Mouse (Mus musculus): Measurements from ENCODE around the gene Pfn3. TPM values are rescaled to one million over a fixed set of nuclear protein-coding genes. Genes with fewer than 3 reads are reported as not detected.

Gene Pfn3
- total RNA-seq (2014; rRNA removed) (0.71 TPM in 1 of 2 replicates, not detected in the other), polyA plus RNA-seq (2015; fragmentation: Nextera tagmentation; extraction: Ambion mirVana) (1.5 and 1.6 TPM in 2 replicates)

GRCm38 (mm10) chr13:55414743-55415380 lies at the start of gene Pfn3:
Gene Pfn3, minus strand, starts transcription at chr13:55415232.
- H3K36me3 ChIP-seq (ENCODE audit: insufficient read depth, low read length), result no peaks in the 10 kb centered on the region
- H3K4me1 ChIP-seq (ENCODE audit: insufficient read depth, low read length), result no peaks in the 10 kb centered on the region
- peak; percentile 36 for ATAC-seq (ENCODE audit: low FRiP score)
- no peak within 1 kb of the TSS for H3K27ac ChIP-seq (ENCODE audit: low read depth, low read length)
- no peak for TF ChIP-seq CTCF (IDR thresholded peaks at IDR 0.05)
- peak within 1 kb of the TSS; percentile 57 for H3K4me2 ChIP-seq (ENCODE audit: low read depth, low read length, poor library complexity, severe bottlenecking)
- DNase-seq (ENCODE audit: low spot score), result peak; percentile 78
- H3K27me3 ChIP-seq (ENCODE audit: insufficient read depth, low read length), result peaks cover 15% of the 10 kb centered on the region
- peak within 1 kb of the TSS; percentile 40 for H3K4me3 ChIP-seq (ENCODE audit: low read depth, low read length)
- WGBS, result 13% methylated on average over 41 of the region's 41 CpGs
- peak within 1 kb of the TSS; percentile 55 for H3K9ac ChIP-seq (replicated peaks; ENCODE audit: low read length, poor library complexity, severe bottlenecking)
- H3K9me3 ChIP-seq (ENCODE audit: low read length), result no peaks in the 10 kb centered on the region

- peak within 1 kb of the TSS; percentile 95 for H3K9ac ChIP-seq (replicated peaks; ENCODE audit: low read length, poor library complexity, severe bottlenecking)
- TF ChIP-seq CTCF (IDR thresholded peaks at IDR 0.05), result no peak
- peaks cover 10% of the 10 kb centered on the region; the same call in 1 of the 2 replicates for H3K36me3 ChIP-seq (ENCODE audit: insufficient read depth, low read length)
- peak within 1 kb of the TSS; percentile 84 for H3K4me2 ChIP-seq (ENCODE audit: low read depth, low read length, poor library complexity, severe bottlenecking)
- under 1% methylated on average over 61 of the region's 84 CpGs for WGBS
- ATAC-seq (ENCODE audit: low FRiP score), result peak; percentile 77
- peak within 1 kb of the TSS; percentile 98 for H3K27ac ChIP-seq (ENCODE audit: low read depth, low read length)
- H3K27me3 ChIP-seq (ENCODE audit: insufficient read depth, low read length), result no peaks in the 10 kb centered on the region
- H3K4me1 ChIP-seq (ENCODE audit: insufficient read depth, low read length), result peaks cover 18% of the 10 kb centered on the region; the same call in 1 of the 2 replicates
- peak; percentile 88 for DNase-seq (ENCODE audit: low spot score)
- H3K4me3 ChIP-seq (ENCODE audit: low read depth, low read length), result peak within 1 kb of the TSS; percentile 85
- H3K9me3 ChIP-seq (ENCODE audit: low read length), result no peaks in the 10 kb centered on the region
These were observed 49.2 kb upstream of the Pfn3 start, which contains the start of gene Prr7 for GRCm38 (mm10) chr13:55464027-55464884. Gene Prr7, plus strand, starts transcription at chr13:55464267.

DNA sequence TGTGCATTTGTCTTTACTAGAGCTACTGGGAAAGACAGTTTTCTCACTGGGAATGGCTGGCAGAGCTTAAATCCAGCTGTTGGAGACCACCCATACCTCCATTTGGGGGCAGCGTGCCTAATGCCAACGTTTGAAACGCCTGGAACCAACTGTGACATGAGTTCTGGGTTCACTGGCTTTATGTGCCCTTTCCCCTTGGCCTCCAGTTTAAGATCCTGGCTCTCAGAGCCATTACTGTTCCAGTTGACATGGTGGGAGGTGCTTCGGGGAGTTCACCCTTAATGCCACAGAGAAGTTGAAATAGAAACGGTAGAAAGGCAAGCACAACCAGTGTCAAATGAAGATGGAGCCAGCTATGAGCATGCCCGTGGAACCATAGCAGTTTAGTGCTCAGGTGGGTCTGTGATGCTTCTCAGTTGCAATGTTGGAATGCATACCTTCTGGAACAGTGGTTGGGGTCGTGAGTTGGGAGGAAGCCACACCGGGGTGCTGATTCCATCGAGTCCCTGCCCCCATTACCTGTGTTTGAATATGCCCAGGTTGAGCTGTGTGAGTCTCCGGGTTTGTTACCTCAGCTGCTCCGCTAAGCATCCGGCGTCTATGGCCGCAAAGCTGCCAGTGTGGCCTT lies 48.5 kb upstream of the Pfn3 start:
- Histone ChIP-seq H3K9me3 (ENCODE audit: low read length) (no peaks in the 10 kb centered on the region), H3K4me2 (ENCODE audit: low read depth, low read length, poor library complexity, severe bottlenecking) (peak overlapping the region; percentile 84), H3K36me3 (ENCODE audit: insufficient read depth, low read length) (peaks cover 16% of the 10 kb centered on the region), H3K27ac (ENCODE audit: low read depth, low read length) (peak overlapping the region; percentile 98), H3K27me3 (ENCODE audit: insufficient read depth, low read length) (no peaks in the 10 kb centered on the region), H3K4me1 (ENCODE audit: insufficient read depth, low read length) (peaks cover 17% of the 10 kb centered on the region; the same call in 1 of the 2 replicates), H3K9ac (replicated peaks; ENCODE audit: low read length, poor library complexity, severe bottlenecking) (peak overlapping the region; percentile 95), H3K4me3 (ENCODE audit: low read depth, low read length) (peak overlapping the region; percentile 85)
- WGBS, result 8% methylated on average over 14 of the region's 14 CpGs
- TF ChIP-seq CTCF (IDR thresholded peaks at IDR 0.05), result no peak
- peak; percentile 39; the same call in 1 of the 2 replicates for ATAC-seq (ENCODE audit: low FRiP score)
- no peak for DNase-seq (ENCODE audit: low spot score)

- 65% methylated on average over 2 of the region's 2 CpGs for WGBS
- no peaks in the 10 kb centered on the region for H3K9me3 ChIP-seq (ENCODE audit: low read length)
- H3K9ac ChIP-seq (replicated peaks; ENCODE audit: low read length, poor library complexity, severe bottlenecking), result no peak overlapping the region
- H3K27ac ChIP-seq (ENCODE audit: low read depth, low read length), result peak overlapping the region; percentile 98; the same call in 1 of the 2 replicates
- H3K4me3 ChIP-seq (ENCODE audit: low read depth, low read length), result 0 out of 2 replicates have a peak overlapping the region, but pooled peaks have one; percentile 85
- H3K4me1 ChIP-seq (ENCODE audit: insufficient read depth, low read length), result peaks cover 17% of the 10 kb centered on the region; the same call in 1 of the 2 replicates
- H3K27me3 ChIP-seq (ENCODE audit: insufficient read depth, low read length), result no peaks in the 10 kb centered on the region
- H3K4me2 ChIP-seq (ENCODE audit: low read depth, low read length, poor library complexity, severe bottlenecking), result peak overlapping the region; percentile 84
- DNase-seq (ENCODE audit: low spot score) (no peak), ATAC-seq (ENCODE audit: low FRiP score) (no peak)
- no peak for TF ChIP-seq CTCF (IDR thresholded peaks at IDR 0.05)
- H3K36me3 ChIP-seq (ENCODE audit: insufficient read depth, low read length), result peaks cover 19% of the 10 kb centered on the region
These were observed 47.9 kb upstream of the Pfn3 start for GRCm38 (mm10) chr13:55462965-55463364.

GRCm38 (mm10) chr13:55451785-55452549 lies 36.9 kb upstream of the Pfn3 start:
- Histone ChIP-seq H3K36me3 (ENCODE audit: insufficient read depth, low read length) (peaks cover 62% of the 10 kb centered on the region), H3K27ac (ENCODE audit: low read depth, low read length) (no peak overlapping the region), H3K9me3 (ENCODE audit: low read length) (no peaks in the 10 kb centered on the region), H3K4me1 (ENCODE audit: insufficient read depth, low read length) (no peaks in the 10 kb centered on the region), H3K27me3 (ENCODE audit: insufficient read depth, low read length) (no peaks in the 10 kb centered on the region), H3K9ac (replicated peaks; ENCODE audit: low read length, poor library complexity, severe bottlenecking) (no peak overlapping the region), H3K4me3 (ENCODE audit: low read depth, low read length) (no peak overlapping the region), H3K4me2 (ENCODE audit: low read depth, low read length, poor library complexity, severe bottlenecking) (no peak overlapping the region)
- TF ChIP-seq CTCF (IDR thresholded peaks at IDR 0.05), result no peak
- ATAC-seq (ENCODE audit: low FRiP score) (no peak), DNase-seq (ENCODE audit: low spot score) (no peak)
- WGBS, result 92% methylated on average over 16 of the region's 16 CpGs

All from midbrain, postnatal 0 days (tissue).